Mouse (Mus musculus): ENCODE data around the gene Stpg3.
A peak's percentile ranks its signal among the peaks of the same experiment; 100 is the strongest.

Stpg3 gene

DNA sequence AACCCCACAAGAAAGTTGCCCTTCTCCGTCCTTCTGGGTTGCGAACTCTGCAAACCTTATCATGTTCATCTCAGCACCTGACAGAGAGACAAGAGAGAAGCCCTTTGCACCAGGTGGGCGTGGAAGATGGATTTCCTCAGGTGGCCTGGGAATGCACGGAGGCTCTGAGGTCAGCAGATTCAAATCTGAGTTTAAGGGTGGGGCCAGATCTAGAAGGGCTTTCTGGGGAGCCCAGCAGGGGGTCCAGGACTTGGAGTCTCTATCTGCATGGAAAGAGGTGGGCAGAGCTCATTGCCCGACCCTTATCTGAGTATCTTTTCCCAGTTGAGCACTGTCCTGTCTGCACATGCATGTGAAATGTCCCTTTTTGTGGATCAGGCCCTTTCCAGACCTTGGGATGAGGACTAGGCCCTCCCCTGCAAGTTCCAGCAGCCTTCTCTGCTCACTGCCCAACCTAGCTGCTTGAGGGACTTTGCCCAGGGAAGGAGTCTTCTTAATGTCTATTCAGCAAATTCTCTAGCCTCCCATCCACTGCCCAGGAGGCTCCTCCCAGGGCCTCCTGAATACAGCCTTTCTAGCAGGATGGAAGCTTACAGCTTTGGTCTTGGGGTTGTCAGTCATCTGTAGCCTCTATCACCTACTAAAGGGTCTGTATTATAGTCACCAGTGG is 20.2 kb upstream of the Stpg3 start:
- DNase-seq, result no peak

DNA sequence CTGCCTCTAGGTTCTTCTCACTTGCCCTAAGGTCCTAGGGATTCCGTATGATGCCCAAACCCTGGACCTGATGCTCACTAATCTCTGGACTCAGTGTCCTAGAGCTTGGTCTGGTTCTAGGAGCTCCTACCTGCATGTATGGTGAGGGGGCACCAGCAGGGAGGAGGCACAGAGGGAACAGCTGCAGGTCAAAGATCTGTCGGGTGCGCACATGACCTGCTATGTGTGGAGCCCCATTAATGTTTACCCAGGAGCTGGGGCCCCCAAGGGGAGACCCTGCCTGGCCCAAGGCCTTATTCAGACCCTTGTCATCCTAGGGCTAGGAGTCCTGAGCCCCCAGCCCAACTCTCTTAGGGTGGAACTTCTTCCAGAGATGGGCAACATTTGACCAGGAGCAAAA is 19.6 kb upstream of the Stpg3 start, which contains the start of gene Slc34a3:
TSS of gene Slc34a3 (minus strand) at position 315 of the 400 bp plus-strand sequence.
- no peak for DNase-seq

DNA sequence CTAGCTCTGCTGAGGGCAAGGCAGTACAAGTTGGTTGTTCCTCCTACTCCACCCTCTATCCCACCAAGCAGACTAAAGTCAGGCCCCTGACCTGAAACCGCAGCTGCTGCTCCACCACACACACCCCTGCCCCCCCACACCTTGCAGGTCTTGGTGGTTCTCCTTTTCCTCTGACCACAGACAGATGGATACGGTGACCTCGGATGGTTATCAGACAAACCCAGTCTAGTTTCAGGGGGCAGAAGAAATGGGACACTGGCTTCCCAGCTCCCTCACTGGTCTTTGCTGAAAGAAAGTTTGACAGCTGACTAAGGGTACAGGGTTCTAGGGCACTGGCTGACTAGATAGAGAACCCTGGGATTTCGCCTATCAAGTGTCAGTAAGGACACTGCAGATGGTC is 19.0 kb upstream of the Stpg3 start:
- no peak for DNase-seq

DNA sequence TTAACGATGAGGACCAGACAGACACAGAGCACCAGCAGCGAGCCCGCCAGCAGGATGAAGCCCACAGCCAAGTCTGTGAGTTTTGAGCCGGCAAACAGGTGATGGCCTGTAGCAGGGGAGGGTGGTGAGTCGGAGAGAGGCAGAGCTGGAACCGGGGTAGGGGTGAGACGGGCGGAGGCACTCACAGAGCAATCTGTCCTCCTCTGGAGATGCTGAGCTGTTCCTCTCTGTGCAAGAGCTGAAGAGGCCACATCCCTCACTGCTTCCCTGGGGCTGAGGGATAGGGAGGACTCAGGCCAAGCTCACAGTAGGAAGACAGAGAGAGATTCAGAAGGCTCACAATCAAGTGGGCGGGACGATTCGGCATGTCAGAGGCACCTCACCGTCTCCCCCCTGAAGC is 16.6 kb upstream of the Stpg3 start:
- DNase-seq, result no peak

DNA sequence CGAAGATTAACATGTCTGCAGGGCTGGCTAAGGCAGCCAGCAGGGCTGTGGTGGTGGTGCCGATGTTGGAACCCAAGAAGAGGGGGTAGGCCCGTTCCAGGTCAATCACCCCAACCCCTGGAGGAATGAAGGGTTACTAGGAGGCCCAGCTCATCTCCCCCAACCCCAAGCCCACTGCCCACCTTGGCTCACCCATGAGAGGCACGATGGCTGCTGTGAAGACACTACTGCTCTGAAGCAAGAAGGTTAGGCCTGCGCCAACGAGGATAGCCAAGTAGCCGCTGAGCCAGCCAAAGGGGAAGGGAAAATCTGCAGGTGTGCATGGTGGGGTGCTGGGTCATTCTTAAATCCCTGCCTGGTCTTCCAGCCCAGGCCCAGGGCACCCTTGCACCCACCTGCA is 16.1 kb upstream of the Stpg3 start:
- no peak for DNase-seq

DNA sequence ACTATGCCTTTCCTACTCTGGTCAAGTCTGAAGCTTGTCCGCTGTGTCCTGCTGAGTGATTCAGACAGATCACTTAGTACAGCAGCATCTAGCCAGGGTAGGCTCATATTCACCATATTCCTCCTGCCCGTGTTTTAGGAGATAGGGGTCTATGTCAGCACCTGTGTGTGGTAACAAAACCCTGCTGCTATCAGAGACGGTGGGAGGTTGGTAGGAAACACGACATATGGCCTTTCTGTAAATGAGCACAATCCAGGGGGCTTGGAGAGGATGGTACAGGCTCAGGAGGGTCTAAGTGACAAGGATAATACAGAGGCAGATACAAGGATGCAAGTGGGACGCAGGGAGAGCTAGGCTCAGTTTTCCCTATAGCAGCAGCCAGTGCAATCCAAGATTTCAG is 15.1 kb upstream of the Stpg3 start:
- DNase-seq, result no peak

DNA sequence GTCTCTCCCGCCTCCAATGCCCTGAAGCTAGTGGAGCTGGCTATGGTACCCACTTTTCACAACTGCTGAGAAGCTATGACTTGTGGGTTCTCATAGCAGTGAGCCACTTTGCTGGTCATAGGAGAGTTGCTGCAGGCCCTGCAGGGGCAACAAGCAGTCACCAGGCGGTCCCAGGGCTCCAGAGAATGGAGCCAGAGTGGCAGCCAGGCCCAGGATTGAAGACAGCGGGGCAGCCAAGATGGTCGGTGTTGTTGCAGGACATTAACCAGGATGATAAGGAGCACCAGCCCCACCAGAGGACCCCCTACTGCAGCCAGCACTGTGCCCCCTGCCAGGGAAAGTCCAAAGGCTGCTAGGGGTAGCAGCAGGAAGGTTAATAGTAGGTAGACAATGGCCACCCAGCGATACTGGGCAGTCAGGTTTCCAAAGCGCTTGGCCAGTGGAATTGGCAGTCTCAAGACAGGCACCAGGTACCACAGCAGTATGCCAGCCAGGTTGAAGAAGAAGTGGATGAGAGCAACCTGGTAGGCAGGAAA is 14.6 kb upstream of the Stpg3 start:
- DNase-seq, result no peak

DNA sequence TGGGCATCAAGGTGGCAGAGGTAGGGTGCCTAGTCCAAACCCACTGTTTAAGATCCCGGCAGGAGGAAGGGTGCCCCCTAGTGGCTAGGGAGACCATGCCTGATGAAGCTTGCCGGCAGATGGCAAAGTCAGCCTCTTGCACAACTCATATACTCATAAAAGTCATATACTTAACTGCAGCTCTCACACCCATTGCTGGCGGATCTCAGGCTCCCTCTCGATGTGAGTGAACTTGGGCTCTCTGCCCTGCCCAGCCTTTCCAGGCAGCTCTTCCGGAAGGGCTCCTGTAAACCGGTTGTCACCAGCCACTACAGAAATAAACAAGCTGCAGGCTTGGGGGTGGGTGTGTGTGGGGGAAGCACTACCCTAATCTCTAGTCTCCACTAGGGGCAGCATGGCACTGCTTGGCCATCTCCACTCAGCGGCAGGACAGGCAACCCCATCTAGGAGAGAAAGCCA is 14.0 kb upstream of the Stpg3 start:
- DNase-seq, result peak; percentile 81 to 86

DNA sequence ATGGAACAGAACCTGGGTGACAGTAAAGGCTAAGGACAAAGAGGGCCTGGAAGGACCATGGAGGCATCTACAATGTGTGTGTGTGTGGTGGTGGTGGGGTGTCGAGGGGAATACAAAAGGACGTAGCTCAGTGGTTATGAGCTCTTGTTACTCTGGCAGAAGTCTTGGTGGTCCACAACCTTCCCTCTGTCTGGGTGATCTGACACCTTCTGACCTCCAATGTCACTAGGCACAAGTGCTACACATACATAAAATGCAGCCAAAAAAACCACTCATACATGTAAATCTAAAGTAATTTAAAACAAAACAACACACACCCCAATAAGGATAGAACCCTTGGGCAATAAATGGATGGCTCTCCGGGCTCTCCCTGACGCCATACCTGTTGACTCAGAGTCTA is 13.0 kb upstream of the Stpg3 start:
- DNase-seq, result no peak

DNA sequence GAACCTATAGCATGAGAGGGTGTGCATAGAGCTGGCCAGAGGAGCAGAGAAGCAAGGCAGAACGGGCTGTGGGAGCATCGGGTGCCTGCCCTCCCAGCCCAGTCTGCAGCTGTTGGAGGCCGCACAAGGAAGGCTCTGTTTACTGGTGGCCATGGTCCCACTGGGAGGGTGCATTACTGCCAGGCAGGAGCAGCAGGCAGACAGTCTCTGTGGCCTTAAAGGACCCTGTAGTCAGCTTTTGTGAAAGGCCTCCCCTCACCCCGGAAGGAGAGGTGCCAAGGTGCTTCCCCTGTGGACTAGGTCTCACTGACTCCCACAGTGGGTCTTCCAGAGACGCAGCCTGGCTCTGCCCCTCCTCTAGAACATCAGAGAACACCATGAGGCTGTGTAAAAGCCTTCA is 12.4 kb upstream of the Stpg3 start:
- DNase-seq, result peak in 1 of 2 experiments; percentile 30

DNA sequence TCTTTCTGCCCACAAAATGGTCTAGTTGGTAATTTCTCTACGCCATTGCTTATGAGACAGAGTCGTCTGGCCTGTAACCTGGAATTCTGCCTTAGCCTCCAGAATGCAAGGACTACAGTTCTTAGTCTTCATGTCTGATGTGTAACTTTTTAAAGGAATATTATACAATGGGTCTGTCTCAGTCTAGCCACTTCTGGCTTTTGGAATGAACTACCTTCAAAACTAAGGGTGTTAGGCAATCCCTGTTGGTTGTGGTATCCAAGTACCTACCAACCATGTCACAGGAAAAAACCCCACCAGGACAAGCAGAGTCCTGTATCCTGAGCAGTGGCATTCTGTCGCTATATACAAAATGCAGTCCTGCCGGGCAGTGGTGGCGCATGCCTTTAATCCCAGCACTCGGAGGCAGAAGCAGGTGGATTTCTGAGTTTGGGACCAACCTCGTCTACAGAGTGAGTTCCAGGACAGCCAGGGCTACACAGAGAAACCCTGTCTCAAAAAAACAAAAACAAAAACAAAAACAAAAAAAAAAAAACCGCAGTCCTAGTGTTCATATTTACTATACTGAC is 11.5 kb upstream of the Stpg3 start:
- DNase-seq, result no peak

DNA sequence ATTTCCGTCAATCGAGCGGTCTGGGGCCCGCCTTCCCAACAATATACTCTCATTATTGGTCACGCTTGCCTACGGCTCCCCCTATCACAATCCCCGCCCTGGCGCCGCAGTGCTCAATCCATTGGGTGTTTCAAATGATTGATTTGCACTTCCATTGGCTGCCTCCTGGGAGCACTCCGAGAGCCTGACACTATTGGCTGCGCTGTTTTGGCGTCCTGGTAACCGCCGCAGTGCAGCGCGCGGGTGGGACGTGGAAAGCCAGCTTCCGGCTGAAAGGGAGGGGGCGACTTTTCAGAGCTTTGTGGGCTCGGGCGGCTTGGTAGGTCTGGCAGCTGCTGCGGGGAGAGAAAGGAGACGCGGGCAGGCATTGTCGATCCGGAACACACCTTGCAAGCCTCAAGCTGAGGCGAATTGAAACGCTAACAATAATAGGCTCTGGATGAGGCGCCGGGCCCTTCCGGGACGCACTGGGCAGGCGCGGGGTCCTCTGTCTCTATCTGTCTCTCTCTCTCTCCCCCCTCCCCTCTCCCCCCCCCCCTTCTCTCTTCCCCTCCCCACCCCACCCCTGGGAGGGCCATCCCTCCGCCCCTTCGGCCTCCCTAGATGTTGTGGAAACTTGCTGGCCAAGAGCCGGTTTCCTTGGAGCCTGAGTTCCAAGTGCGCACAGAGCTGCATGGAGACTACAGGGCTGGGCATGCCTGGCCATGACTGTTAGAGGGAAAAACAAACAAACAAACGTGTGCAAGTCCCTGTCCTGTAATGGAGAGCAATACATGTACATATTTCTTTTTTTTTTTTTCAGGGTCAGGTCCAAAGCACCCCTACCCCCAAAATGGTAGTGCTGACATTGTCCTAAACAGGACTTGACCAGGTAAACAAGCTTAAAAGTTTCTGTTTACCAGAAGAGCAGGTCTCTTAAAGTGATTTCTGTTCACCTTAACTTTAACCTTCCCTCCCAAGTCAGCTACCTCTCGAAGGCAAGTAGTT is 10.6 kb upstream of the Stpg3 start:
- peak; percentile 97 for DNase-seq

DNA sequence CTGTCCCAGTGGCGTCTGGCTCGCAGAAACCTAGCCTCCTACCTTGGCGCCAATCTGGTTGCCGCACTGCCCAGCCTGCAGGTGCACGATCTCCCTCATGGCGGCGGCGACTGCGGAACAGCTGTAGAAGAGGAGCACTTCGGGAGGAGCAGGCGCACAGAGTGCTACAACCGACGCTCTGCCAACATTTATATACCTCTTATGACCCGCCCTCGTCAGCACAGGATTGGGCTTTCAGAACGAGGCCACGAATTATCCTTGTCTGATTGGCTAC is 10.0 kb upstream of the Stpg3 start, which contains the start of gene Tubb4b:
TSS of gene Tubb4b (minus strand) at position 211 of the 274 bp plus-strand sequence.
- DNase-seq, result no peak

DNA sequence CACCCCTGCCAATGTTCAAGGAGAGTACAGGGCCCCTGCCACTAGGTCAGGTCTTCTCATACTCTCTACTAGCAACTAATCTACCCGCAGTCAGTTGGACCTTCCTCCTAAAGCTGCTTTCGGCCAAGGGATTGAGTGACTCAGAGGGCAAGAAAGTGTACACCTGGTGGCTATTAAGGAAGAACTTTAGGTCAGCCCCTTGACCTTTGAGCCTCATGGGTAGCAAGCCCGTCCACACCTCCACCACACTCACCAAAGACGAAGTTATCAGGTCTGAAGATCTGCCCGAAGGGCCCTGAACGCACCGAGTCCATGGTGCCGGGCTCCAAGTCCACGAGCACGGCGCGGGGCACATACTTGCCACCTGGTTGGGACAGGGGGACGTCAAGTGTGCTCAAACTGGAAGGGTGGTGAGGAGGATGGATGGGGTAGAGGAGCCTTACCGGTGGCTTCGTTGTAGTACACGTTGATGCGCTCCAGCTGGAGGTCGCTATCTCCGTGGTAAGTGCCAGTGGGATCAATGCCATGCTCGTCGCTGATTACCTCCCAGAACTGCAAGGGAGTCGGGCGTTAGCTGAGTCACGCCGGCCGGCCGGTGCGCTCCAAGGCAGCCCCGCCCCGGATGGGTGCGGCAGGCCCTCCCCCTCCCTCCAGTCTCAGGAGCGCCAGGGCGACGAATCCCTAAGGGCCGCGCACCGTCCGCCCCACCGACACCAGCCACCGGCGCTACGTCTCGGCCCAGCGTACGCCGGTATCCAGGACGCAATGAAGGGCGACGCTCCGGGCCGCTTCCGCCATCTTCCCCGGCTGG is 9.4 kb upstream of the Stpg3 start:
- peak in 1 of 2 experiments; percentile 72 for DNase-seq

DNA sequence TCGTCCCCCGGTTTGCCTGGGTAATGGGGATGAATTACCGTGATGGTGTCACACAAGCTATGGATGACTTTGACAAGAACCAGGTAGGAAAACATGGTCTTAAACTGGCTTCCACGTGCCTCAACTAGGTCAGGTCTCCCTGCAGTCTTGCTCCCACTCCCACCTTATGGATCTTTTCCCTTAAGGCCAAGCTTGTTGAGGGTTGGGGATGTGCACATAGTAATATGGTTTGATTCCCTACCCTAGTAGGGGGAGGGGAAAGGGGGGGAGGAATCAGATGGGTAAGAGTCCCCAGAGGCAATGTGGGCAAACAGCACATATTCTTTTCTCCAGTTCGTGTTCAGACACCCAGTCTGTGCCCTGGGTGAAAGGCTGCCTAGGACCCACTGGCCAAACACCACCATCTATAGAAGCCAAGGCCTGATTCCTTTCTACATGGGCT is 6.9 kb upstream of the Stpg3 start:
- DNase-seq, result no peak

DNA sequence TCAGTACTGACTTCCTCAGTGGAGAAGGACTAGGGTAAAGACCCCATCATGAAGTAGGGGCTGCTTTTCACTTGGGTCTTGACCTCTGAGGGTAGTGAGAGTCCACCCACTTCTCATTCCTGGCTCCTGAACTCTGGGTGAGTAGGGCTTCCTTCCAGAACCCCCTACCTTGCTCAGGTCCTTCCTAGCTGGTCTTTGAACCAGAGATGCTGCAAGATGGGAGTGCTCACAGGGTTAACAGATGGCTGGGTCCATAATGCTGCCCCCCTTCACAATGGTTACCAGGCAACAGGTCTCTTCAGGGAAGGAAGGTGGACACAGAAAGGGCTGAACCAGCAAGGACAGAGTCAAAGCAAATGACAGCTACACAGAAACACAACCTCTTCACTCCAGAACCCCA is 4.0 kb upstream of the Stpg3 start, which contains the start of gene Fam166a:
TSS of gene Fam166a (plus strand) at position 301 of the 400 bp plus-strand sequence.
- DNase-seq, result no peak

DNA sequence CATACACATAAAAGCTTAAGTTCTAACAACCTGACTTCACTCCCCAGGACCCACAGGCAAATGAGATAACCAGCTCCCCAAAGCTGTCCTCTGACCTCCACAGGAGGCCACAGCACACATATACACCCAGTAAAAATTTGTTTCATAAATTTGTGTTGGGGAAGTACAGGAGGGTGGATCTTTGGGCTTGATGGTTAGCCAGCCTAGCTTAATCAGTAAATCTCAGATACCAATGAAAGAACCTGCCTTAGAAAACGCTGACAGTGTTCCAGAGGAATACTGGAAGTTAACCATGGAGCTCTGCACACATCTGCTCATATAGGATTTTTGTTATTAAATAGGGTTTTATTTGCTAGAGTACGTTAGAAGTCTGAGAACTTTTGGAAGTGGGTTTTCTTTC is 3.2 kb upstream of the Stpg3 start:
- DNase-seq, result no peak

DNA sequence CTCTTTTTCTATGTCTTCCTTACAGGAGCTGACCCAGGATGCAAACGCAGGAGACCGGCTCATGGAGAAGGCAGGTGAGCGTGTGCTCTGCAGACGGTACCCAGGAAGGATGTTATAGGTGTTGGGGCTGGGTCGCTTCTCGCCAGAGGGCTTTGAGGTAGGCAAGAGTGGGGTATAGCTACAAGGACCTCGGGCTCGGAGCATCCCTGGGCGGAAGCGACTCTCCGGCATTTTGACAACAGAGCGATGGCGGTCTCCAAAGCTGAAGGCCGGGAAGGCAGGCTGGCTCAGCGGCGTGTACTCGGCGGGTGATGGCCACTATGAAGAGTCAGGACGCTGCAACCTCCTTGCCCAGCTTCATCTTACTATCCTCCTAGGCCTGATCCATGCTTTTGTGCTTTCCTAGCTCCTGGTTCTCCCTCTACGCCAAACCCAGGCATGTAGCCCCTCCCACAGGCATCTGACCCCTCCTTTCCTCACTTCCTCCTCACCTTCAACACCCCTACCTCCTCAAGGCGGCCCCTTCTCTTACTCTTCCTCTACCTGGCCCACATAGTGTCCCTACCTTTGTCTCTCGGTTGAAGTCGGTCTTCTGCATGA is 1.1 kb downstream of the Stpg3 start:
- no peak for DNase-seq

DNA sequence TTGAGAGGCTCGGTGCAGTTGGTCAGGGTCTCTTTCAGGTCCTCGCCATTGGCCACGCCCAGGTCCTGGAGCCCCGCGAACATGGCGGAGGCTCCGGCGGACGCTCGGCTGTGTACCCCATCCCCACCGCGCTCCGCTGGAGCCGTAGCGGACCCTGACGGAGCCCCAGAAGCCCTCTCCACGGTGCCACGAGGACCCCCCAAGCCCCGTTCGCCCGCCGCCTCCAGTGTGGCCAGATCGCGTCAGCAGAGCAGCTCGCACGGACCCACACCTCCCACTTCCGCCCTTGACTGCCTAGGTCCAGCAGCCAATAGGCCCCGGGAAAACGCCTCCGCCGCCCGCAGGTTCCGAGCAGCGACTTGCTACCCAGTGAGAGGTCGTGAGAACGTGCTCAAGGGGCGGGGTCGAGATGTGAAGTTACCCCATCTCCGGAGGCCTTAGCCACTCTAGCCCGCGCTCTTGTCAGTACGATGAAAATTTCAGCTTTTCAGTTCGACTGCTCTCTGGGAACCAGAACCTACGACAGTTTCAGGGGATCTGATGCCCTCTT is 3.2 kb downstream of the Stpg3 start, which contains the start of gene Nelfb:
TSS of gene Nelfb (minus strand) at position 369 of the 550 bp plus-strand sequence.
- peak; percentile 87 to 89 for DNase-seq

DNA sequence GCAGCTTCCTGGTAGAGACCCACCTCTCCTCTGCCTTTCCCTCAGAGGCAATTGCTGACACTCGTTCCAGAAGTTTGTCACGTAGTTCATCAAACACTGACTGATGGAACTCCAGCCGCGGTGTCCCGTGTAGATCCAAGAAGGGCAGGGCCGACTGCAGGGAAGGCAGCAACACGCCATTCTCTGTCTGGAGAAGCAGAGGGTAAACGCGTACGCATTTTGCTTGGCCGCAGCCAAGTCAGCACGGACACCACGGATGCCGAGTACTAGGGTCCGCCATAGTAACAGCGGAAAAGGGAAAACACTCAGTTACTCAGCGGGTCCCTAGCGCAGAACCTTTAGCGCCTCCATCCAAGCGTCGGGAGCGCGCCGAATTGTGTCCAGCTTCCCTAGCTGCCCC is 3.8 kb downstream of the Stpg3 start:
- DNase-seq, result peak in 1 of 2 experiments; percentile 29

DNA sequence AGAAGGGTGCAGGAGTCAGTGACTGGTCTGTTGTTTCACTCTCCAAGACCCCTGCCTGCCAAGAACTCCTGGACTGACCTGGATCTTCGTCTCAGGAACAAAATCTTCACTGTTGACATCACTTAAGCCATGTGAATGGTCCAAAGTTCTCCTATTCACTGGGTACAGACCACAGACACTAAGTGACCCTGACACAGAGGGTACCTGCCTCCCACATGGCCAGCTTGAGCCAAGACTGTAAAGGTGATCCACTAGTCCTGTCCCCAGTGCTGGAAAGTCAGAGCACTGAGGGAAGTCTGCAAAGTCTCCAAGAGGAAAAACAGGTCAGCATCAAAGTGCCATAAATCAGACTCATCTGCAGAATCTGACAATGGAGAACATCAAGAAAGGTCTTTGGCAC is 6.8 kb downstream of the Stpg3 start:
- no peak for DNase-seq

All from cerebellum, postnatal 36 days (tissue).